ENCODE assay signal across 9 mouse cellular contexts in the genomic region with DNA sequence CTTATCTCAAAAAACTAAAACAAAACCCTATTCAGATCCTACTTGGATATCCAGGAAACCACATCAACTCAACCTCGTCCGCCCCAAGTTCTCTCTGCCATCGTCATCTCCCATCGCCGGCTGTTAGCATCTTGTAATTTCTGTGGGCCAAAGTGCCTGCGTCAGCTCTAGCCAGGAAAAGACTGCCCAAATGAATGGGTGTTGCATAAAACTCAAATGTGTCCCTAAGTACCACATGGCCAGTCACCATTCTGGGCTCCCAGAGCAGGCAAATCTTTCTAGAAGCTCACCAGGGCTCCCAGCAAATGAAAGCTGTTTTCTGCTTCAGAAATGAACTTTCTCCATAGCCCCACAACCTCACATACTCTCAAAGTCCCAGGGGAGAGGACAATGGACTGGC. TPM values are rescaled to one million over a fixed set of nuclear protein-coding genes. Genes with fewer than 3 reads are reported as not detected.
DNase-seq lines count a peak whose midpoint lies in the region; ATAC-seq lines count a peak whose summit lies in the region.
"Had no signal": no experiment of that assay in that cellular context is flagged by ENCODE, and none has a peak within 500 bp of the region (broad histone marks: within the 10 kb centered on the region; RNA-seq: fewer than 3 reads in every experiment).

No protein-coding gene starts in this region.

- ATAC-seq in heart, embryonic 12.5 days (ENCODE audit: insufficient number of reproducible peaks, low FRiP score): no peak
- ATAC-seq in embryonic facial prominence, embryonic 12.5 days (ENCODE audit: insufficient number of reproducible peaks, insufficient read depth, low FRiP score, low TSS enrichment): no peak
- no peak for ATAC-seq in intestine, embryonic 14.5 days (replicated peaks; ENCODE audit: low FRiP score, low TSS enrichment, low read depth)
- ATAC-seq in midbrain, embryonic 11.5 days (ENCODE audit: low FRiP score): no peak
- no peak for ATAC-seq in monocyte, adult 5-6 weeks (replicated peaks; ENCODE audit: insufficient number of reproducible peaks, low FRiP score, low TSS enrichment, poor library complexity, severe bottlenecking)
- ATAC-seq in activated CD4-positive, CD25-positive, alpha-beta regulatory T cell, adult 4 months: no peak

- H3K27me3 ChIP-seq in heart, embryonic 12.5 days (replicated peaks): no peaks in the 10 kb centered on the region
- no peaks in the 10 kb centered on the region for H3K27me3 ChIP-seq in embryonic facial prominence, embryonic 12.5 days
- H3K27me3 ChIP-seq in intestine, embryonic 14.5 days (replicated peaks; ENCODE audit: control insufficient read depth, insufficient read depth, low read length): no peaks in the 10 kb centered on the region
- H3K27me3 ChIP-seq in midbrain, embryonic 11.5 days (ENCODE audit: control insufficient read depth, insufficient read depth, low read length): no peaks in the 10 kb centered on the region

- WGBS in heart, embryonic 12.5 days: 63% methylated on average over 6 of the region's 6 CpGs
- 65% methylated on average over 6 of the region's 6 CpGs for WGBS in embryonic facial prominence, embryonic 12.5 days
- WGBS in intestine, embryonic 14.5 days: 77% methylated on average over 6 of the region's 6 CpGs
- WGBS in midbrain, embryonic 11.5 days: 84% methylated on average over 6 of the region's 6 CpGs

- H3K9ac ChIP-seq in heart, embryonic 12.5 days: peak overlapping the region; percentile 99
- 0 out of 2 replicates have a peak overlapping the region, but pooled peaks have one; percentile 95 for H3K9ac ChIP-seq in embryonic facial prominence, embryonic 12.5 days
- H3K9ac ChIP-seq in intestine, embryonic 14.5 days (ENCODE audit: low read length): peak overlapping the region; percentile 91; the same call in 1 of the 2 replicates
- H3K9ac ChIP-seq in midbrain, embryonic 11.5 days (ENCODE audit: low read length): peak overlapping the region; percentile 86; the same call in 1 of the 2 replicates

- H3K36me3 ChIP-seq in heart, embryonic 12.5 days: peaks cover 11% of the 10 kb centered on the region
- no peaks in the 10 kb centered on the region for H3K36me3 ChIP-seq in embryonic facial prominence, embryonic 12.5 days
- 0 out of 2 replicates have a peak, but pooled peaks cover 3% of the 10 kb centered on the region for H3K36me3 ChIP-seq in intestine, embryonic 14.5 days (ENCODE audit: control insufficient read depth, insufficient read depth, low read length)
- no peaks in the 10 kb centered on the region for H3K36me3 ChIP-seq in midbrain, embryonic 11.5 days (ENCODE audit: control insufficient read depth, insufficient read depth, low read length)

- DNase-seq in heart, postnatal 36 days: no peak
- DNase-seq in intestine, embryonic 14.5 days (ENCODE audit: low spot score): no peak
- no peak for DNase-seq in midbrain, embryonic 11.5 days (ENCODE audit: low spot score, missing footprints)
- DNase-seq in adrenal gland, adult 2 months: no peak

- H3K27ac ChIP-seq in heart, embryonic 12.5 days (ENCODE audit: poor library complexity, severe bottlenecking): 0 out of 2 replicates have a peak overlapping the region, but pooled peaks have one; percentile 20
- peak overlapping the region; percentile 82; the same call in 1 of the 2 replicates for H3K27ac ChIP-seq in embryonic facial prominence, embryonic 12.5 days
- 0 out of 2 replicates have a peak overlapping the region, but pooled peaks have one; percentile 23 for H3K27ac ChIP-seq in intestine, embryonic 14.5 days (ENCODE audit: low read depth)
- H3K27ac ChIP-seq in midbrain, embryonic 11.5 days (ENCODE audit: low read depth, low read length): no peak overlapping the region

- peak overlapping the region; percentile 72 for H3K4me2 ChIP-seq in heart, embryonic 12.5 days
- peak overlapping the region; percentile 71 for H3K4me2 ChIP-seq in embryonic facial prominence, embryonic 12.5 days (replicated peaks)
- H3K4me2 ChIP-seq in intestine, embryonic 14.5 days (ENCODE audit: low read length): peak overlapping the region; percentile 81
- H3K4me2 ChIP-seq in midbrain, embryonic 11.5 days: peak overlapping the region; percentile 56

- intact Hi-C loops in heart, postnatal 36 days (cut with DNase I): no loop called here

- peaks cover 82% of the 10 kb centered on the region for H3K4me1 ChIP-seq in heart, embryonic 12.5 days (replicated peaks)
- H3K4me1 ChIP-seq in embryonic facial prominence, embryonic 12.5 days: peaks cover 64% of the 10 kb centered on the region
- H3K4me1 ChIP-seq in intestine, embryonic 14.5 days (replicated peaks; ENCODE audit: control insufficient read depth, insufficient read depth, low read length): peaks cover 71% of the 10 kb centered on the region
- peaks cover 64% of the 10 kb centered on the region for H3K4me1 ChIP-seq in midbrain, embryonic 11.5 days (ENCODE audit: control insufficient read depth, insufficient read depth, low read length)

- peak overlapping the region; percentile 99; the same call in 1 of the 2 replicates for H3K4me3 ChIP-seq in heart, embryonic 12.5 days
- 0 out of 2 replicates have a peak overlapping the region, but pooled peaks have one; percentile 8 for H3K4me3 ChIP-seq in embryonic facial prominence, embryonic 12.5 days
- no peak overlapping the region for H3K4me3 ChIP-seq in intestine, embryonic 14.5 days (ENCODE audit: low read depth, low read length)
- H3K4me3 ChIP-seq in midbrain, embryonic 11.5 days (ENCODE audit: low read depth, low read length): no peak overlapping the region

- H3K9me3 ChIP-seq in heart, embryonic 12.5 days (replicated peaks): no peaks in the 10 kb centered on the region
- H3K9me3 ChIP-seq in embryonic facial prominence, embryonic 12.5 days: no peaks in the 10 kb centered on the region
- no peaks in the 10 kb centered on the region for H3K9me3 ChIP-seq in intestine, embryonic 14.5 days (ENCODE audit: control insufficient read depth, low read length)
- H3K9me3 ChIP-seq in midbrain, embryonic 11.5 days (ENCODE audit: control insufficient read depth, low read length): no peaks in the 10 kb centered on the region

RNA-seq across cellular contexts. Expression of gene Bcar1, which starts 2.1 kb away (rescaled TPM):
- 46.4 and 47.2 TPM in 2 replicates for polyA plus RNA-seq in heart, embryonic 12.5 days (2016; fragmentation: Nextera tagmentation; extraction: Ambion mirVana)
- 10 to 100 TPM; 18.8 to 19.1 TPM for total RNA-seq in heart, postnatal 36 days (2021)
- 40.0 and 41.1 TPM in 2 replicates for polyA plus RNA-seq in embryonic facial prominence, embryonic 12.5 days (2016; fragmentation: Nextera tagmentation; extraction: Ambion mirVana)
- 50.2 and 54.2 TPM in 2 replicates for polyA plus RNA-seq in intestine, embryonic 14.5 days (2014; fragmentation: Nextera tagmentation; extraction: Ambion mirVana)
- 36.2 and 42.1 TPM in 2 replicates for polyA plus RNA-seq in midbrain, embryonic 11.5 days (2014; fragmentation: Nextera tagmentation; extraction: Ambion mirVana)
- not detected in 3 replicates for total RNA-seq in monocyte, adult 5-6 weeks (2017)
- polyA plus RNA-seq in activated CD4-positive, CD25-positive, alpha-beta regulatory T cell, adult 4 months (2017; shearing (Covaris generic)): under 1 TPM; 0.21 to 0.38 TPM
- total RNA-seq in adrenal gland, adult 2 months (2021): 10 to 100 TPM; 76.9 to 91.2 TPM
- polyA plus RNA-seq in adrenal gland, adult 2 months (2012; rRNA removed): 204 and 210 TPM in 2 replicates

RNA-seq across cellular contexts. Expression of gene Ctrb1, which starts 50.7 kb away (rescaled TPM):
- not detected in 2 replicates for polyA plus RNA-seq in heart, embryonic 12.5 days (2016; fragmentation: Nextera tagmentation; extraction: Ambion mirVana)
- not detected for total RNA-seq in heart, postnatal 36 days (2021)
- polyA plus RNA-seq in embryonic facial prominence, embryonic 12.5 days (2016; fragmentation: Nextera tagmentation; extraction: Ambion mirVana): not detected in 2 replicates
- 387 TPM in 1 of 2 replicates, not detected in the other for polyA plus RNA-seq in intestine, embryonic 14.5 days (2014; fragmentation: Nextera tagmentation; extraction: Ambion mirVana)
- polyA plus RNA-seq in midbrain, embryonic 11.5 days (2014; fragmentation: Nextera tagmentation; extraction: Ambion mirVana): not detected in 2 replicates
- total RNA-seq in monocyte, adult 5-6 weeks (2017): not detected in 3 replicates
- polyA plus RNA-seq in activated CD4-positive, CD25-positive, alpha-beta regulatory T cell, adult 4 months (2017; shearing (Covaris generic)): not detected
- under 1 TPM in 1 of 2 experiments, not detected in 1; 0.90 TPM for total RNA-seq in adrenal gland, adult 2 months (2021)
- 0.51 and 0.67 TPM in 2 replicates for polyA plus RNA-seq in adrenal gland, adult 2 months (2012; rRNA removed)
- total RNA-seq: MEL had no signal

Comparison
In these comparisons a context has a peak if more than half of its experiments do, and no peak if none do; other contexts are left out.
1. H3K4me3 ChIP-seq: peak in heart, embryonic 12.5 days (single experiment) and embryonic facial prominence, embryonic 12.5 days (single experiment); none in intestine, embryonic 14.5 days (single experiment) and midbrain, embryonic 11.5 days (single experiment).
2. RNA of gene Bcar1, which starts 2.1 kb away (polyA plus RNA-seq): 204 to 210 TPM in adrenal gland, adult 2 months, 50.2 to 54.2 TPM in intestine, embryonic 14.5 days, 46.4 to 47.2 TPM in heart, embryonic 12.5 days, 36.2 to 42.1 TPM in midbrain, embryonic 11.5 days and 40.0 to 41.1 TPM in embryonic facial prominence, embryonic 12.5 days; 0.21 to 0.38 TPM in activated CD4-positive, CD25-positive, alpha-beta regulatory T cell, adult 4 months; every median in the first group is over 10 times any median in the second.
3. Peak in every context shown above with its lines, with median percentiles within 50 percentile points of each other: H3K4me2 ChIP-seq and H3K9ac ChIP-seq.